Mouse (Mus musculus) monocyte, adult 59 days (primary cell): ENCODE results near the gene Phkg1. TPM values are rescaled to one million over a fixed set of nuclear protein-coding genes. Genes with fewer than 3 reads are reported as not detected.

Experiments
- total RNA-seq, 2 experiments: library from RNA; stranded (reverse); gene quantifications; one replicate each; pipeline ENCODE4 v1.2.4; 2023

Gene Phkg1
- under 1 TPM in 1 of 2 experiments, not detected in 1; 0.43 TPM for total RNA-seq

DNA sequence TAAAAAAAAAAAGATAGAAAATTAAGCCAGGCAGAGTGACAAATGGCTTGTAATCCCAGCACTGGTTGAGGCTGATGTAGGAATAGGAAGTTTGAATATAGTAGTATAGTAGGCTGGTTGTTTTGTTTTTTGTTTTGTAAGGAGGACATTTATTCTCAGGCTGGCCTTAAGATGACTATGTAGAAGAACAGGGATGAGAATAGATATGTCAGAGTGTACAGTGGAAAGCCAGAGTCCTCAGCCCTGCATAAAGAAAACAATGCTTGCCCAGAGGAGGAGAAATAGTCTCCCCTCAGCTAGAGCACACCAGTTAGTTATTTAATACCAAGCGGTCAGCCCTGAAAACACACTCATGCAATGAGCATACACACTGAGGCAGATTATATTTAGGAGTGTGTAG is at the start of gene Phkg1:
Gene Phkg1 (minus strand): TSS at position 101 of the 400 bp plus-strand sequence.

DNA sequence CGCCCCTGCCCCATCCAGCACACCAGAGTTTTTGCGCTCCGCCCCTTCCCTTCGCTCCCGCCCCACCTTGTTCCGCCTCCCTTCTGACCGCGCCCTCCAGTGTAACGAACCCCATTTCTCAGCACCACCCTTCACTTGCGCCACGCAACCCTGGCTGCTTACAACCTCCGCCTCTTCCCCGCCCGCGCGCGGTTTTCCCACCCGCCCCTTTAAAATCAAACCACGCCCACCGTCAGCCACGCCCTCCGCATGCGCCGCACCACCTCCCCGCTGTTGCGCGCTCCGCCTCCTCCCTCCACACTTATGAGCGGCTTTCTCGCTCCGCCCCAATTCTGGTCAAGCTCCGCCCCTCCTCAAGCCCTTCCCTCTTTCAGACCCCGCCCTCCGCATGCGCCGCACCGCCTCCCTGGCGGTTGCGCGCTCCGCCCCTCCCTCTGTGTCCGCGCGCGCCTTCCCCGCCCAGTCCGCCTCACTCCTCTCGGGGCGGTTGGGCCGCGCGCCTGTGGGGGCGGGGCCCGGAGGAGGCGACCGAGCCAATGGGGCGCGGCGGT is 43.2 kb upstream of the Phkg1 start, which contains the start of gene Vkorc1l1:
Gene Vkorc1l1 (plus strand): TSS at position 476 of the 551 bp plus-strand sequence.

GRCm38 (mm10) chr5:129908242-129908965 is 10.1 kb upstream of the Phkg1 start, which contains the start of gene Nupr1l:
Gene Nupr1l (plus strand): TSS chr5:129908540.

DNA sequence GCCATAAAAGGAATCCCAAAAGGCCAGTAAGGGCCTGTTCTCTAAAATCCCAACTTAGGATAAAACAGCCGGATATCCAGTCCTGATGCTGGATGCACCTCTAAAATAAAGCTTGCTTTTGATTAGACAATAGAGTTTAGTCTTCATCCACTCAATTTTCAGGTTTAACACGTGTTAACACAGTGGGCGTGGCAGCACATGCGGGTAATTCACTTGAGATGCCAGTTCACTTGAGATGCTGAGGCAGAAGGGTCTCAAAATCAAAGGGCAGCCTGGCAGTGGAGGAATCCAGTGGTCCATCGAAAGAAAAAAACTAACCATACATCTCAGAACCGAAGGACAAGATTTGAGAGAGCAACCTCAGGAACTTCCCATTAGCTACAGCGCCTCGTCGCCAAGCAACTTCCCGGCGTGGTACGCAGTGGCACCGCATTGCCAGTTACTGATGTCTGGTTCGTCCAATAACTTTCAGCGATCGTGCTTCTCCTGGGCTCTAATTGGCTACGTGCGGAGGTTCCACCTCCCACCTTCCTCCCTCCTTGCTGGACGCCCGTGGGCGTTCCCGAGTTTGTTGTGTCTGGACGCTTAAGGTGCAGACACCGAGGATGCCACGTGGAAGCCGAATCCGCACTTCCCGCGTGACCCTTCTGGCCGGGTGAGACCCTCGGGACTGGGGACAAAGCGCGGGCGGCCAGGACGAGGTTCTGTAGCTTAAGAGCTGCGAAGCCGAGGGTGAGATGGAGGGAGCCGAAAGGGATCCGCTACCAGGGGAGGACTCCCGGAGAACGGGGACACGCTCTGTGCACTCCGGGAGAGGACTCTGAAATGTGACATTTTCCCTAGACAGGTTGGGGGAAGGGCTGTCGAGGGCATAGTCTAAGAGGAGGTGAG is 2.9 kb downstream of the Phkg1 start, which contains the start of gene Zbed5:
Gene Zbed5 (plus strand): TSS at position 526 of the 891 bp plus-strand sequence.

DNA sequence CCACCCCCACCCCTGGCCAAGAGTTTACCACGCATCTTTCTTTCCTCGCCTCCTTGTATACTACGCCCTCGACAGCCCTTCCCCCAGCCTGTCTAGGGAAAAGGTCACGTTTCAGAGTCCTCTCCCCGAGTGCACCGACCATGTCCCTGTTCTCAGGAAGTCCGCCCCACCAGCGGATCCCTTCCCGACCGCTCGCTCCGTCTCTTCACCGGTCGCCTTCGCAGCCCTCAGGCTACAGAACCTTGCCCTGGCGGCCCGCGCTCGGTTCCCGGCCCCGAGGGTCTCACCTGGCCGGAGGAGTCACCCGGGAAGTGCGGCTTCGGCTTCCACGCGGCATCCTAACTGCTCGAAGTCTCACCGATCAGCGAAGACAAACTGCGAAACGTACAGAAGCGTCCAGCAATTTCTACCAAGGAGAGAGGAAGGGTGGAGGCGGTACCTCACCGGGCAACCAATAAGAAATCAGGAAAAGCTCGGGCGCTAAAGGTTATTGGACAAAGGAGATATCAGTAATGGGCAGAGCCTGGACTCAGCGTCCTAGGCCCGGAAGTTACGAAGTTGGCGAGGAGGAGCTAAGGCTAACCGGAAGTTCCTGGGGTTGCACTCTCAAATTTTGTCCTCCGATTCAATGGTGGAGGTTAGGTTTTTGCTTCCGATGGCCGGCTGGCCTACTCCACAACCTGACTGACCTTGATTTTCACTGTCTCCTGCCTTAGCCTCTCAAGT is 11.3 kb downstream of the Phkg1 start, which contains the start of gene Chchd2:
Gene Chchd2 (minus strand): TSS at position 560 of the 726 bp plus-strand sequence.

GRCm38 (mm10) chr5:129846752-129847557 is 51.4 kb downstream of the Phkg1 start, which contains the start of gene Sumf2:
Gene Sumf2 (plus strand): TSS chr5:129846986.

Other genes with a start within 250 kb of the Phkg1 start
- under 1 TPM; 0.85 to 0.86 TPM for gene Zfp11, start 228.4 kb downstream of the Phkg1 start, total RNA-seq
- gene Sept14, start 190.0 kb downstream of the Phkg1 start, total RNA-seq: not detected
- 10 to 100 TPM; 43.0 to 45.6 TPM for gene Mrps17, start 183.1 kb downstream of the Phkg1 start, total RNA-seq
- 10 to 100 TPM; 33.1 to 34.2 TPM for gene Nipsnap2, start 173.5 kb downstream of the Phkg1 start, total RNA-seq
- gene Psph, start 111.1 kb downstream of the Phkg1 start, total RNA-seq: 1 to 10 TPM; 6.1 to 6.7 TPM
- 10 to 100 TPM; 12.3 to 13.5 TPM for gene Sumf2, start 51.6 kb downstream of the Phkg1 start, total RNA-seq
- gene Chchd2, start 11.1 kb downstream of the Phkg1 start, total RNA-seq: 100 to 1,000 TPM; 147 to 151 TPM
- under 1 TPM in 1 of 2 experiments, not detected in 1; 0.37 TPM for gene Zbed5, start 2.8 kb downstream of the Phkg1 start, total RNA-seq
- 1 to 10 TPM; 1.1 to 2.2 TPM for gene Nupr1l, start 10.0 kb upstream of the Phkg1 start, total RNA-seq
- 10 to 100 TPM; 14.8 to 16.6 TPM for gene Vkorc1l1, start 43.4 kb upstream of the Phkg1 start, total RNA-seq
- gene Gusb, start 104.5 kb upstream of the Phkg1 start, total RNA-seq: 100 to 1,000 TPM in 1 of 2 experiments, 10 to 100 TPM in 1; 82.0 to 103 TPM
- gene Asl, start 130.7 kb upstream of the Phkg1 start, total RNA-seq: 10 to 100 TPM; 34.6 to 37.9 TPM
- 10 to 100 TPM; 26.2 to 31.1 TPM for gene Crcp, start 130.7 kb upstream of the Phkg1 start, total RNA-seq
- gene Tpst1, start 174.8 kb upstream of the Phkg1 start, total RNA-seq: 10 to 100 TPM; 11.9 to 12.0 TPM
- gene Kctd7, start 246.3 kb upstream of the Phkg1 start, total RNA-seq: 1 to 10 TPM; 2.6 to 3.6 TPM